Mouse (Mus musculus) brain, embryonic 14.5 days (tissue): Measurements from ENCODE around the gene Plxna2.

ENCODE experiments used
- CTCF ChIP-seq: fragments of 200-500 bp; IDR thresholded peaks from 2 replicates; pipeline ENCODE4 v1.5.1; 2012; ENCODE audit warnings: inconsistent platforms, mild to moderate bottlenecking, moderate library complexity, borderline replicate concordance; ENCODE audit not compliant: insufficient read depth, insufficient read length; ENCODE audit errors: extremely low read depth
- POLR2A ChIP-seq: fragments of 200-500 bp; IDR thresholded peaks from 2 replicates; pipeline ENCODE4 v1.6.1; 2012; ENCODE audit warnings: mild to moderate bottlenecking, inconsistent platforms, borderline replicate concordance; ENCODE audit not compliant: poor library complexity, insufficient read depth, insufficient read length, severe bottlenecking; ENCODE audit errors: extremely low read depth

- TF ChIP-seq CTCF (no peak), POLR2A (no peak)
Observed at GRCm38 (mm10) chr1:194635411-194635810, 17.4 kb downstream of the Plxna2 start.
